Mouse (Mus musculus) layer of hippocampus, adult 2 months (tissue): ENCODE results near the gene Ret. TPM values are rescaled to one million over a fixed set of nuclear protein-coding genes. Genes with fewer than 3 reads are reported as not detected.
A peak's percentile ranks its signal among the peaks of the same experiment; 100 is the strongest.

Experiments used
- DNase-seq, 2 experiments: peaks; one replicate each; pipeline ENCODE4 v3.0.0; 2022; ENCODE audit warnings: low spot score in 2 of 2
- H3K27ac ChIP-seq: fragments of 200-600 bp; 2 replicates; pipeline ENCODE4 v1.8.1; 2022
- H3K4me3 ChIP-seq: fragments of 200-600 bp; 2 replicates; pipeline ENCODE4 v1.8.1; 2022; ENCODE audit warnings: mild to moderate bottlenecking
- CTCF ChIP-seq: fragments of 200-600 bp; conservative IDR thresholded peaks from 2 replicates; pipeline ENCODE4 v1.8.1; 2022; ENCODE audit warnings: antibody characterized with exemption, mild to moderate bottlenecking, moderate library complexity
- total RNA-seq, 2 experiments: library from RNA; stranded (reverse); gene quantifications; 2 replicates each; pipeline ENCODE4 v1.2.3; 2021

Gene Ret
- total RNA-seq, 2 experiments from 2014 or later, result 2.6 to 3.1 TPM

GRCm38 (mm10) chr6:118192199-118192598, 5.3 kb downstream of the Ret start:
- no peak overlapping the region for H3K27ac ChIP-seq
- DNase-seq, result no peak
- no peak for TF ChIP-seq CTCF
- no peak overlapping the region for H3K4me3 ChIP-seq

DNA sequence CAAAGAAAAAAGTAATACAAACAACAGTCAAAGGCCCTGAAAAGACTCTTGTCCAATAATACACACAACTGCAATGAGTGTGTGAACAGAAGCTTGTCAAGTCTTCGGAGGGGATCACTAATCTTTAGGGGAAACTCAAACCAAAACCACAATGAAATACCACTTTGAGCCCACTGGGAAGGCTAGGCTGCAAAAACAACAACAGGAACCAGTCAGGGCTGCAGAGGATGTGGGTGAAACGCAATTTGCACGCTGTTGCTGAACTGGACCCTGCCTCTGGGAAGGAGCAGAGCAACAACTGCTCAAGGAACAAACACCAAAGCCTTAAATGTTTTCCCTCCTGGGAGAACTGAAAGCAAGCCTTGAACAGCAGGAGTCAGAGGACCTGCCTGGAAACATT, 7.8 kb downstream of the Ret start:
- no peak overlapping the region for H3K4me3 ChIP-seq
- DNase-seq, result no peak
- TF ChIP-seq CTCF, result no peak
- H3K27ac ChIP-seq, result no peak overlapping the region

DNA sequence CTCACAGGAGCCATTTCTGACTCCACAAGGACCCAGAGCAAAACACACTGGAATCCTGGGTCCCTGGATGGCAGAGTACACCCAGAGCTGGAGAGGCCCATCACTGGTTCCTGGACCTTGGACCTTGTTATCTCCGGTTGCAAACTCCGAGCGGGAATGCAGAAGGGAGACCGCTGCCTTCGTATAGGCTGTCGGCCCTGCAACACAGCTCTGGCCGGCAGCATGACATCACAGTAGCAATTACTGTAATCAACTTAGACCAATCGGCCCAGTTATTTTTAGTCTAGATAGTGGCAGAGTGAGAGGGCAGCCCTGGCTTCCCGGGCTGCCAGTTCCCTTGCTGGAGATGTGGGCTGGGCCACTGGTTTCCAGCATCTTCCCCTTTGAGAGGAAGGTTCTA, 8.9 kb downstream of the Ret start:
- DNase-seq, result no peak
- no peak for TF ChIP-seq CTCF
- H3K27ac ChIP-seq, result no peak overlapping the region
- H3K4me3 ChIP-seq, result no peak overlapping the region

DNA sequence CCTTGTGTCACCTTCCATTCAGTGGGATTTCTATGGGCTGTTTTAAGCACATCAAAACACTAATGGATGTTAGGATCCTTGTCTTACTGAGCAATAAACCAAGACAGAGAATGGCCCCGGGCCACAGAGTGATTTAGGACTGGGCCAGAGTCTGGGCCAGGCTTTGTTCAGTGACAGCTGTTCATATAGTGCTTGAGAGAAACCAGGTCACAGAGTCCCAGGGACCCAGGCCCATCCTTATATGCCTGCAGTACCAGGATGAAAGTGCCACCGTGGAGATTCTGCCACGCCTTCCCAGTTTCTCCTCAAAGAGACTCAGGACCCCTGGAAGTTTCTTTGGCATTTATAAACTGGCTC, 10.3 kb downstream of the Ret start:
- TF ChIP-seq CTCF, result no peak
- DNase-seq, result no peak
- H3K27ac ChIP-seq, result no peak overlapping the region
- no peak overlapping the region for H3K4me3 ChIP-seq

GRCm38 (mm10) chr6:118186620-118187284, 10.8 kb downstream of the Ret start:
- TF ChIP-seq CTCF, result no peak
- no peak overlapping the region for H3K4me3 ChIP-seq
- DNase-seq, result no peak
- H3K27ac ChIP-seq, result no peak overlapping the region

- Histone ChIP-seq H3K27ac (no peak overlapping the region), H3K4me3 (no peak overlapping the region)
- no peak for TF ChIP-seq CTCF
- no peak for DNase-seq
These were observed 13.4 kb downstream of the Ret start for GRCm38 (mm10) chr6:118184126-118184525.

GRCm38 (mm10) chr6:118180085-118180423, 17.5 kb downstream of the Ret start:
- H3K4me3 ChIP-seq, result no peak overlapping the region
- no peak for TF ChIP-seq CTCF
- no peak for DNase-seq
- H3K27ac ChIP-seq, result no peak overlapping the region

GRCm38 (mm10) chr6:118179316-118180084, 18.0 kb downstream of the Ret start:
- Histone ChIP-seq H3K27ac (no peak overlapping the region), H3K4me3 (no peak overlapping the region)
- peak; percentile 65 to 75 for DNase-seq
- peak; percentile 99 for TF ChIP-seq CTCF

DNA sequence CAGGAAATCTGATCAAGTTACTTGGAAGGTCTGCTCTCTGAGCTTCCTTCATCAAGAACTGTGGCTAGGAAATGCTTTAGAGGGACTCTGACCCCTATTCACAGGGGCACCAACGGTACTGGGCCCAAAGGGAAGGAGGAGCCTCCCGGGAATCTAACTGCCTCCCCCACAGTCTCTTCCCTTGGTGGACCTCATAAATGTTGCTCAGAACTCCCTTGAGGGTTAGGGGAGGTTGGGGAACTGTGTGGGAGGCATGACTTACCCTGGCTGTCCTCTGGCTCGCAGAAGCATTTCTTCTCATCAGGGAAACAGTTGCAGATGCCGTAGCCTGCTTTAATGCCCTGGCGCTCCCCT, 23.6 kb downstream of the Ret start:
- Histone ChIP-seq H3K4me3 (no peak overlapping the region), H3K27ac (no peak overlapping the region)
- no peak for DNase-seq
- no peak for TF ChIP-seq CTCF

DNA sequence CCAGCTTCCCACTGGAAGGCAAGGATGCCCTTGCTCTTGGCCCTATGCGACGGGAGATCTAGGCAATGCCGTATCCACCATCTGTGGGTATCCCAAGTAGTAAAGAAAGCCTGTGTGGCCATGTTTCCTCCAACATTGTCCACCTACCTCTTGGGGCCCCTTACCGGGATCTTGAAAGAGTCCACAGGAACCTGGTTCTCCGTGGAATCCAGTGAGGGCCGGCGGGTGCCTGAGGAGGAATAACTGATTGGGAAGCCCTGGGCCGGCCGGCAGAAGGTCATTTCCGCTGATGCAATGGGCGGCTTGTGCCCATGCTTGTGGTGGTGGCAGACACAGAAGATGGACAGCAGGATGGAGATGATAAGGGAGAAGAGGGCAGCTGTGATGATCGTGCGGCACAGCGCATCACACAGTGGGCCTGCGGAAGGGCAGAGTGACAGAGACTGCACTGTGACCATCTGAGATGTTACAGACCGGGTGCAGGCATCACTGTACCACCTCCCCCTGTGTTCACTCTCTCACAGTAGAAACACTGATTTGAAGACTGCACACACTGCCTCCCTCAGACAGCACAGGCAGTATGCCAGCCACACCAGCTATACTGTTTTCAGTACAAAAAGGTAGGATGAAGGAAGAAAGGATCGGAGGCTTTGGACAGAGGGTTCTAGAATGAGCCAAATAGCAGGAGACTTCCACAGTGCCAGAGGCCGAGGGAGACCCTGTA, 24.1 kb downstream of the Ret start:
- TF ChIP-seq CTCF, result no peak
- H3K4me3 ChIP-seq, result no peak overlapping the region
- DNase-seq, result no peak
- no peak overlapping the region for H3K27ac ChIP-seq

GRCm38 (mm10) chr6:118171386-118171785, 26.1 kb downstream of the Ret start:
- DNase-seq, result no peak
- Histone ChIP-seq H3K27ac (no peak overlapping the region), H3K4me3 (no peak overlapping the region)
- TF ChIP-seq CTCF, result no peak

DNA sequence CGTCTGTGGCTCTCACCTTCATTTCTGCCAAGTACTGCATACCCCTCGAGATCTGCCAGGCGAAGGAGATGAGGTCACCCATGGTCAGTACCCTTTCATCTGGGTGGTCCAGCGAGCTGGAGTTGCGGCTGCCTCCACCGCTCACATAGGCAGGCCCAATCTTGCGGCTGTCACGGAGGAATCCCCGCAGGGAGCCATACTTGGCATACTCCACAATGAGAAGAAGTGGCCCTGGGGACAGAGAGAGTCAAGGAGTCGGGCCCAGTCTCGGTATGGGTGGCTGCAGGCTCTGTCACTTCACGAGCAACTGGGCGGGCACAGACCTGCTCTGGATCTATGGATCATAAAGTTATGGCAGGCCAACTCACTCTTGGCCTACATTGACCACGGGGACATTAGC, 29.4 kb downstream of the Ret start:
- Histone ChIP-seq H3K27ac (no peak overlapping the region), H3K4me3 (no peak overlapping the region)
- TF ChIP-seq CTCF, result no peak
- DNase-seq, result no peak

DNA sequence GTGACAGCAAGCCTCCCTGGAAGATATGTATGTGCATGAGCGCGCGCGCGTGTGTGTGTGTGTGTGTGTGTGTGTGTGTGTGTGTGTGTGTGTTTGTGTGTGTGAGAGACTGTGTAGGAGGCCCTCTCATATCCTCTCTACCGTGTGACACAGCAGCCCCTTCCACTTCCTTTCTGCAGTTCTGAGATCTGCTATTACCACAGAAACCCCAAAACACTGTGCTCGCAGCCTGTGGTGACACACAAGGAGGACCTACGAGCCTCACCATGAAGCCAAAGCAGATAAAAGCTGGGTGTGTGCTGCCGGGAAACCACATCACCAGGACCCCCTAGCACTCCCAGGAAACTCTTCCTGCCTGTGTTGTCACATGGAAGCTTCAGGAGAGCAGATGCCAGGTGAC, 30.5 kb downstream of the Ret start:
- DNase-seq, result no peak
- TF ChIP-seq CTCF, result no peak
- Histone ChIP-seq H3K4me3 (no peak overlapping the region), H3K27ac (no peak overlapping the region)

DNA sequence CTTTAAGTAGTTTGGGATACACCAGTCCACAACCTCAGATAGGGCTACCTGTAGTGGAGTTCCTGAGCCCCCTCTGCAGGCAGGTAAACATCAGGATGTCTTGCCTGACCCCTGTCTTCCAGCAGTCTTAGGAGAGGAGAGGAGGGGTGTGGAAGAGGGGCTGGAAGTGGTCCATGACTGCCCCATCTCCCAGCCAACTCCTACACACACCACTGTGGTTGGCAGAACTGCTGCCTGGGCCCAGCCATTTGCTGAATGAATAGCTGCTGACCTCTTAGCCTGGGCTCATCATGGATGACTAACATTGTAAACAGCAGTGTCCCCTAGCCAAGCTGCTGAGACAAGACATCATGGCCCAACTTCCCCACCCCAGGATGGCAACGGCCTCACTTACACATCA, 32.0 kb downstream of the Ret start:
- no peak for DNase-seq
- TF ChIP-seq CTCF, result no peak
- Histone ChIP-seq H3K27ac (no peak overlapping the region), H3K4me3 (no peak overlapping the region)
